ENCODE assay signal across 8 mouse cellular contexts in genomic region chr7:44868465-44868864, GRCm38 (mm10). TPM values are rescaled to one million over a fixed set of nuclear protein-coding genes. Genes with fewer than 3 reads are reported as not detected.
DNase-seq lines count a peak whose midpoint lies in the region; ATAC-seq and TF ChIP-seq lines count a peak whose summit lies in the region.

No protein-coding gene starts in this region.

- no peaks in the 10 kb centered on the region for H3K27me3 ChIP-seq in forebrain, embryonic 15.5 days
- H3K27me3 ChIP-seq in midbrain, embryonic 12.5 days, result no peaks in the 10 kb centered on the region

- no peak for ATAC-seq in forebrain, embryonic 15.5 days (replicated peaks)
- ATAC-seq in midbrain, embryonic 12.5 days (ENCODE audit: low FRiP score, low read depth), result no peak
- no peak for ATAC-seq in granulocyte monocyte progenitor cell, adult 5-6 weeks (replicated peaks; ENCODE audit: poor library complexity, severe bottlenecking)
- no peak for ATAC-seq in CD4-positive, CD25-positive, alpha-beta regulatory T cell, adult 4 months

- H3K4me1 ChIP-seq in forebrain, embryonic 15.5 days, result peaks cover 49% of the 10 kb centered on the region
- H3K4me1 ChIP-seq in midbrain, embryonic 12.5 days, result peaks cover 51% of the 10 kb centered on the region

- H3K9ac ChIP-seq in forebrain, embryonic 15.5 days (replicated peaks), result peak overlapping the region; percentile 96
- H3K9ac ChIP-seq in midbrain, embryonic 12.5 days (replicated peaks), result peak overlapping the region; percentile 98

- H3K9me3 ChIP-seq in forebrain, embryonic 15.5 days, result no peaks in the 10 kb centered on the region
- H3K9me3 ChIP-seq in midbrain, embryonic 12.5 days, result no peaks in the 10 kb centered on the region

- peaks cover 22% of the 10 kb centered on the region for H3K36me3 ChIP-seq in forebrain, embryonic 15.5 days
- peaks cover 33% of the 10 kb centered on the region for H3K36me3 ChIP-seq in midbrain, embryonic 12.5 days

- TF ChIP-seq CTCF in layer of hippocampus, adult 2 months (conservative IDR thresholded peaks at IDR 0.05), result no peak

- H3K4me3 ChIP-seq in layer of hippocampus, adult 2 months, result peak overlapping the region; percentile 75
- H3K4me3 ChIP-seq in forebrain, embryonic 15.5 days, result peak overlapping the region; percentile 82
- peak overlapping the region; percentile 95 for H3K4me3 ChIP-seq in midbrain, embryonic 12.5 days

- H3K4me2 ChIP-seq in forebrain, embryonic 15.5 days (replicated peaks), result peak overlapping the region; percentile 73
- peak overlapping the region; percentile 91 for H3K4me2 ChIP-seq in midbrain, embryonic 12.5 days (replicated peaks)

- WGBS in forebrain, embryonic 15.5 days, result 3% methylated on average over 16 of the region's 16 CpGs
- WGBS in midbrain, embryonic 12.5 days, result 6% methylated on average over 16 of the region's 16 CpGs

- no peak for DNase-seq in layer of hippocampus, adult 2 months (ENCODE audit: low spot score in 2 of 2)
- DNase-seq in layer of hippocampus, adult 11-12 months (ENCODE audit: low spot score), result no peak
- peak; percentile 44 to 54 for DNase-seq in kidney, postnatal 36 days
- DNase-seq in ovary, postnatal 14 days (ENCODE audit: low spot score), result no peak

- peak overlapping the region; percentile 99 for H3K27ac ChIP-seq in layer of hippocampus, adult 2 months
- peak overlapping the region; percentile 99 for H3K27ac ChIP-seq in forebrain, embryonic 15.5 days (replicated peaks)
- peak overlapping the region; percentile 100 for H3K27ac ChIP-seq in midbrain, embryonic 12.5 days (replicated peaks)

RNA-seq across cellular contexts. Expression of gene Ptov1, which starts 1.1 kb away (rescaled TPM):
- 100 to 1,000 TPM; 321 to 335 TPM for total RNA-seq in layer of hippocampus, adult 2 months (2021)
- polyA plus RNA-seq in forebrain, embryonic 15.5 days (2015; fragmentation: Nextera tagmentation; extraction: Ambion mirVana), result 583 and 618 TPM in 2 replicates
- polyA plus RNA-seq in midbrain, embryonic 12.5 days (2016; fragmentation: Nextera tagmentation; extraction: Ambion mirVana), result 605 and 652 TPM in 2 replicates
- total RNA-seq in granulocyte monocyte progenitor cell, adult 5-6 weeks (2014; fragmentation: Nextera tagmentation), result 67.0 and 95.4 TPM in 2 replicates
- 24.4 and 32.1 TPM in 2 replicates for total RNA-seq in granulocyte monocyte progenitor cell, adult 5-6 weeks (2017)
- polyA plus RNA-seq in CD4-positive, CD25-positive, alpha-beta regulatory T cell, adult 4 months (2017; shearing (Covaris generic)), result 1 to 10 TPM; 1.1 to 3.9 TPM

RNA-seq across cellular contexts. Expression of gene Pnkp, which starts 11.5 kb away (rescaled TPM):
- 10 to 100 TPM; 33.1 to 36.3 TPM for total RNA-seq in layer of hippocampus, adult 2 months (2021)
- polyA plus RNA-seq in forebrain, embryonic 15.5 days (2015; fragmentation: Nextera tagmentation; extraction: Ambion mirVana), result 32.1 and 35.3 TPM in 2 replicates
- polyA plus RNA-seq in midbrain, embryonic 12.5 days (2016; fragmentation: Nextera tagmentation; extraction: Ambion mirVana), result 36.4 and 44.0 TPM in 2 replicates
- 61.3 and 65.7 TPM in 2 replicates for total RNA-seq in granulocyte monocyte progenitor cell, adult 5-6 weeks (2014; fragmentation: Nextera tagmentation)
- total RNA-seq in granulocyte monocyte progenitor cell, adult 5-6 weeks (2017), result 51.0 and 79.6 TPM in 2 replicates
- polyA plus RNA-seq in CD4-positive, CD25-positive, alpha-beta regulatory T cell, adult 4 months (2017; shearing (Covaris generic)), result 10 to 100 TPM; 45.0 to 74.3 TPM

RNA-seq across cellular contexts. Expression of gene Tbc1d17, which starts 19.6 kb away (rescaled TPM):
- total RNA-seq in layer of hippocampus, adult 2 months (2021), result 10 to 100 TPM; 69.0 to 81.3 TPM
- 119 and 120 TPM in 2 replicates for polyA plus RNA-seq in forebrain, embryonic 15.5 days (2015; fragmentation: Nextera tagmentation; extraction: Ambion mirVana)
- polyA plus RNA-seq in midbrain, embryonic 12.5 days (2016; fragmentation: Nextera tagmentation; extraction: Ambion mirVana), result 97.5 and 101 TPM in 2 replicates
- total RNA-seq in granulocyte monocyte progenitor cell, adult 5-6 weeks (2014; fragmentation: Nextera tagmentation), result 18.1 and 22.6 TPM in 2 replicates
- 15.5 and 19.3 TPM in 2 replicates for total RNA-seq in granulocyte monocyte progenitor cell, adult 5-6 weeks (2017)
- 10 to 100 TPM; 64.8 to 85.3 TPM for polyA plus RNA-seq in CD4-positive, CD25-positive, alpha-beta regulatory T cell, adult 4 months (2017; shearing (Covaris generic))

RNA-seq across cellular contexts. Expression of gene Akt1s1, which starts 19.7 kb away (rescaled TPM):
- 10 to 100 TPM; 76.7 to 84.3 TPM for total RNA-seq in layer of hippocampus, adult 2 months (2021)
- 118 and 120 TPM in 2 replicates for polyA plus RNA-seq in forebrain, embryonic 15.5 days (2015; fragmentation: Nextera tagmentation; extraction: Ambion mirVana)
- 92.0 and 99.2 TPM in 2 replicates for polyA plus RNA-seq in midbrain, embryonic 12.5 days (2016; fragmentation: Nextera tagmentation; extraction: Ambion mirVana)
- total RNA-seq in granulocyte monocyte progenitor cell, adult 5-6 weeks (2014; fragmentation: Nextera tagmentation), result 18.2 and 25.0 TPM in 2 replicates
- total RNA-seq in granulocyte monocyte progenitor cell, adult 5-6 weeks (2017), result 22.8 and 26.5 TPM in 2 replicates
- 1 to 10 TPM; 1.2 to 3.1 TPM for polyA plus RNA-seq in CD4-positive, CD25-positive, alpha-beta regulatory T cell, adult 4 months (2017; shearing (Covaris generic))

RNA-seq across cellular contexts. Expression of gene Med25, which starts 24.0 kb away (rescaled TPM):
- 100 to 1,000 TPM; 103 to 107 TPM for total RNA-seq in layer of hippocampus, adult 2 months (2021)
- polyA plus RNA-seq in forebrain, embryonic 15.5 days (2015; fragmentation: Nextera tagmentation; extraction: Ambion mirVana), result 164 and 166 TPM in 2 replicates
- 177 and 180 TPM in 2 replicates for polyA plus RNA-seq in midbrain, embryonic 12.5 days (2016; fragmentation: Nextera tagmentation; extraction: Ambion mirVana)
- total RNA-seq in granulocyte monocyte progenitor cell, adult 5-6 weeks (2014; fragmentation: Nextera tagmentation), result 26.7 and 51.2 TPM in 2 replicates
- total RNA-seq in granulocyte monocyte progenitor cell, adult 5-6 weeks (2017), result 9.2 and 15.6 TPM in 2 replicates
- 10 to 100 TPM in 1 of 2 experiments, 1 to 10 TPM in 1; 9.1 to 10.9 TPM for polyA plus RNA-seq in CD4-positive, CD25-positive, alpha-beta regulatory T cell, adult 4 months (2017; shearing (Covaris generic))

Comparison
In these comparisons a context has a peak if more than half of its experiments do, and no peak if none do; other contexts are left out.
1. DNase-seq: peak in kidney, postnatal 36 days (2 of 2); none in layer of hippocampus, adult 2 months (0 of 2), layer of hippocampus, adult 11-12 months (single experiment) and ovary, postnatal 14 days (single experiment).
2. RNA of gene Ptov1, which starts 1.1 kb away (polyA plus RNA-seq): 583 to 618 TPM in forebrain, embryonic 15.5 days and 605 to 652 TPM in midbrain, embryonic 12.5 days; 1.1 to 3.9 TPM in CD4-positive, CD25-positive, alpha-beta regulatory T cell, adult 4 months; every median in the first group is over 100 times any median in the second.
3. Peak in every context shown above with its lines, with median percentiles within 50 percentile points of each other: H3K27ac ChIP-seq and H3K4me3 ChIP-seq.